Mouse (Mus musculus) liver, embryonic 14.5 days (tissue): ENCODE data around the gene Mettl17. TPM values are rescaled to one million over a fixed set of nuclear protein-coding genes. Genes with fewer than 3 reads are reported as not detected.

Experiments
- ATAC-seq: fragments of 200-750 bp; cut with Nextera tagmentation; 2 replicates; pipeline ENCODE4 v1.8.0; 2017; ENCODE audit warnings: moderate number of reproducible peaks, mild to moderate bottlenecking, moderate library complexity; ENCODE audit not compliant: insufficient read depth
- DNase-seq, 3 experiments: peaks; one replicate each; pipeline ENCODE4 v3.0.0-alpha.2; 2012 to 2013; ENCODE audit warnings: low read depth in 3 of 3, low spot score in 3 of 3
- H3K27ac ChIP-seq: fragments of 300-500 bp; sonication (generic); 2 replicates; pipeline ENCODE4 v1.5.1; 2014; ENCODE audit warnings: moderate library complexity, mild to moderate bottlenecking, control low read depth, inconsistent platforms
- H3K27me3 ChIP-seq: fragments of 300-500 bp; sonication (generic); 2 replicates; pipeline ENCODE4 v1.6.1; 2014; ENCODE audit warnings: mild to moderate bottlenecking, low read length, moderate library complexity; ENCODE audit not compliant: control insufficient read depth, insufficient read depth
- H3K36me3 ChIP-seq: fragments of 300-500 bp; sonication (generic); replicated peaks from 2 replicates; pipeline ENCODE4 v1.6.1; 2014; ENCODE audit warnings: low read depth; ENCODE audit not compliant: control insufficient read depth, insufficient read depth
- H3K4me1 ChIP-seq, 2 experiments: fragments of 200-500 bp in 1 of 2; fragments of 300-500 bp in 1 of 2; sonication (generic) in 1 of 2; replicated peaks; 2 replicates each; pipeline ENCODE4 v1.6.1; 2012 to 2014; ENCODE audit warnings: antibody characterized with exemption in 1 of 2, inconsistent platforms in 1 of 2, low read length in 1 of 2; ENCODE audit not compliant: control insufficient read depth in 2 of 2, insufficient read depth in 2 of 2
- H3K4me2 ChIP-seq: fragments of 300-500 bp; sonication (generic); 2 replicates; pipeline ENCODE4 v1.6.1; 2014; ENCODE audit warnings: low read depth, mild to moderate bottlenecking, control low read depth, moderate library complexity
- H3K4me3 ChIP-seq, 2 experiments: fragments of 200-500 bp in 1 of 2; fragments of 300-500 bp in 1 of 2; sonication (generic) in 1 of 2; 2 replicates each; pipeline ENCODE4 v1.5.1; 2012 to 2014; ENCODE audit warnings: low read depth in 2 of 2, low read length in 2 of 2, mild to moderate bottlenecking in 2 of 2, control low read depth in 1 of 2, inconsistent platforms in 1 of 2, moderate library complexity in 1 of 2; ENCODE audit not compliant: insufficient read depth in 1 of 2
- H3K9ac ChIP-seq: fragments of 300-500 bp; sonication (generic); replicated peaks from 2 replicates; pipeline ENCODE4 v1.6.1; 2014; ENCODE audit warnings: mild to moderate bottlenecking, control low read depth, moderate library complexity
- H3K9me3 ChIP-seq: fragments of 300-500 bp; sonication (generic); 2 replicates; pipeline ENCODE4 v1.6.1; 2016; ENCODE audit warnings: low read length, mixed read lengths; ENCODE audit not compliant: control insufficient read depth
- CTCF ChIP-seq: IDR thresholded peaks from 2 replicates; pipeline ENCODE4 v1.5.1; 2016; ENCODE audit warnings: antibody characterized with exemption, low read depth, control low read depth
- EP300 ChIP-seq: IDR thresholded peaks from 2 replicates; pipeline ENCODE4 v1.6.1; 2016; ENCODE audit warnings: antibody characterized with exemption, low read depth
- WGBS: fragments of 180-500 bp; shearing (Covaris S2); extraction: QIAGEN DNeasy Blood & Tissue Kit; methylation state at CpG from one replicate; pipeline ENCODE4 v1.1.7; 2014; ENCODE audit not compliant: insufficient replicate concordance; 5-methylcytosine and 5-hydroxymethylcytosine counted together
- polyA plus RNA-seq, 2 experiments: library from polyadenylated mRNA; depleted of rRNA in 1 of 2; stranded (reverse) in 1 of 2; unstranded in 1 of 2; fragments of >200 nt; fragmentation: Nextera tagmentation in 1 of 2; extraction: Ambion mirVana in 1 of 2; gene quantifications; 2 replicates each; pipeline versions ENCODE4 v1.2.1 to v1.2.3; 2012 to 2014

Mettl17 gene
- polyA plus RNA-seq, 2 experiments = 9.5 to 10.2 TPM

- Histone ChIP-seq H3K4me1 (peaks cover 0 to 9% of the 10 kb centered on the region in 2 experiments; a peak in 1 of 4 replicates), H3K4me2 (no peak overlapping the region), H3K36me3 (no peaks in the 10 kb centered on the region), H3K27me3 (no peaks in the 10 kb centered on the region), H3K27ac (no peak overlapping the region), H3K4me3 (no peak overlapping the region), H3K9ac (no peak overlapping the region), H3K9me3 (no peaks in the 10 kb centered on the region)
- ATAC-seq (no peak), DNase-seq (no peak)
- TF ChIP-seq EP300 = no peak
- no peak for TF ChIP-seq CTCF
- WGBS = 62% methylated on average over 8 of the region's 8 CpGs
Observed at GRCm38 (mm10) chr14:51929309-51929943, 44.8 kb downstream of the Mettl17 start.

GRCm38 (mm10) chr14:51929968-51930367 lies 45.3 kb downstream of the Mettl17 start:
- no peak overlapping the region for H3K9ac ChIP-seq
- ATAC-seq (no peak), DNase-seq (no peak)
- WGBS = 60% methylated on average over 9 of the region's 9 CpGs
- peaks cover 0 to 9% of the 10 kb centered on the region in 2 experiments; a peak in 1 of 4 replicates for H3K4me1 ChIP-seq
- H3K36me3 ChIP-seq = no peaks in the 10 kb centered on the region
- no peak overlapping the region for H3K4me3 ChIP-seq
- no peaks in the 10 kb centered on the region for H3K27me3 ChIP-seq
- H3K27ac ChIP-seq = no peak overlapping the region
- TF ChIP-seq EP300 (no peak), CTCF (no peak)
- no peaks in the 10 kb centered on the region for H3K9me3 ChIP-seq
- no peak overlapping the region for H3K4me2 ChIP-seq

- TF ChIP-seq EP300 (no peak), CTCF (peak; percentile 63)
- Histone ChIP-seq H3K4me2 (no peak overlapping the region), H3K4me3 (no peak overlapping the region), H3K9ac (no peak overlapping the region), H3K9me3 (no peaks in the 10 kb centered on the region), H3K27ac (no peak overlapping the region), H3K36me3 (no peaks in the 10 kb centered on the region), H3K4me1 (peaks cover 0 to 9% of the 10 kb centered on the region in 2 experiments; a peak in 1 of 4 replicates), H3K27me3 (no peaks in the 10 kb centered on the region)
- WGBS = 28% methylated on average over 5 of the region's 5 CpGs
- ATAC-seq (0 out of 2 replicates have a peak, but pooled peaks have one; percentile 33), DNase-seq (no peak)
Observed at GRCm38 (mm10) chr14:51930824-51931223, 46.2 kb downstream of the Mettl17 start.

DNA sequence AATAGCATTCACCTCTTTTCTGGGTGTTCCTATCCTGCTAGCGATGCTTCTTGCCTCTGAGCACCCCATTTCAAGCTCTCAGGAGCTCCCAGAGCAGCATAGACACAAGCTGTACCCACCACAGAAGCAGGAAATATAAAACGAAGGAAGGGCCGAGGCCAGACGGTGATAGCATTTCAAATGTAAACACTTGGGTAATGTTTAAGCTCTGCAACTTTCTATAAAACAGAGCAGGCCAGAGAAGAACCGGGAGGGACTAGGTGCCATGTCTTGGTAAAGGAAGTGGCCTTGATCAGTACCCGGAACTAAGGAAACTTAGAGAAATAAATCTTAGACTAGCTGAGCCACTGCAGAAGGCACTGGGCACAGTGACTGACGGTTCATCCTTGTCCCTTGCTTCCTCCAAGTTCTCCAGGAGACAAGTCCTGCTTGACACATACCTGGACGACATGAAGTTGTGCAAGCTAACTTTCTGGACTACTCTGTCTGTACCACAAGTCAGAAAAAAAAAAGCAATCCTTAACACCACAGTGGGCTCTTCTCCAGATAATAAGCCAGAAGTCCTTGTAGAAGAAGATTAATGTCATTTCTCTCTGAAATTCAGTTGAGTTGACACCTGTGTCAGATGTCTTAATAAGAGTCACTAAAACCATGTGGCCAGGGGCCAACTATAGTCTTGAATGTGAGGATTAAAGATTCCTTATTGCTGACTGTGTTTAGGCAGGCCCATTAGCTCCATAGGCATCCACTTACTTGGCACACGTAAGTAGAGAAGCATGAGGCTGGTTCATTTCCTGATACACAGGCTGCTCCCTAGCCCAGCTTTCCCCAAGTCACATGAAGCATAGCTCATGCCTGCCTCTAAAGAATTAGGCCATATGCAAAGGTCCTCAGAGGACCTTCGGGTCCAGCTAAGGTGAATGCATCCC lies 47.7 kb downstream of the Mettl17 start:
- no peaks in the 10 kb centered on the region for H3K36me3 ChIP-seq
- no peak overlapping the region for H3K4me3 ChIP-seq
- no peaks in the 10 kb centered on the region for H3K9me3 ChIP-seq
- no peak overlapping the region for H3K9ac ChIP-seq
- no peak overlapping the region for H3K4me2 ChIP-seq
- ATAC-seq = no peak
- H3K27ac ChIP-seq = no peak overlapping the region
- TF ChIP-seq EP300 (no peak), CTCF (no peak)
- WGBS = 38% methylated on average over 10 of the region's 10 CpGs
- H3K27me3 ChIP-seq = no peaks in the 10 kb centered on the region
- H3K4me1 ChIP-seq = peaks cover 0 to 9% of the 10 kb centered on the region in 2 experiments; a peak in 1 of 4 replicates
- no peak for DNase-seq

GRCm38 (mm10) chr14:51939005-51939404 lies 54.4 kb downstream of the Mettl17 start:
- Histone ChIP-seq H3K4me3 (no peak overlapping the region), H3K27ac (no peak overlapping the region), H3K4me1 (peaks cover 0 to 6% of the 10 kb centered on the region in 2 experiments; a peak in 1 of 4 replicates), H3K36me3 (no peaks in the 10 kb centered on the region), H3K9ac (no peak overlapping the region), H3K27me3 (no peaks in the 10 kb centered on the region), H3K4me2 (no peak overlapping the region), H3K9me3 (no peaks in the 10 kb centered on the region)
- DNase-seq = no peak
- ATAC-seq = no peak
- WGBS = 75% methylated on average over 9 of the region's 9 CpGs
- TF ChIP-seq CTCF (no peak), EP300 (no peak)
